Mouse (Mus musculus): ENCODE measurements around the gene Camkk2.

Gene Camkk2

GRCm38 (mm10) chr5:122733881-122734280 lies 45.3 kb downstream of the Camkk2 start:
- DNase-seq: no peak

DNA sequence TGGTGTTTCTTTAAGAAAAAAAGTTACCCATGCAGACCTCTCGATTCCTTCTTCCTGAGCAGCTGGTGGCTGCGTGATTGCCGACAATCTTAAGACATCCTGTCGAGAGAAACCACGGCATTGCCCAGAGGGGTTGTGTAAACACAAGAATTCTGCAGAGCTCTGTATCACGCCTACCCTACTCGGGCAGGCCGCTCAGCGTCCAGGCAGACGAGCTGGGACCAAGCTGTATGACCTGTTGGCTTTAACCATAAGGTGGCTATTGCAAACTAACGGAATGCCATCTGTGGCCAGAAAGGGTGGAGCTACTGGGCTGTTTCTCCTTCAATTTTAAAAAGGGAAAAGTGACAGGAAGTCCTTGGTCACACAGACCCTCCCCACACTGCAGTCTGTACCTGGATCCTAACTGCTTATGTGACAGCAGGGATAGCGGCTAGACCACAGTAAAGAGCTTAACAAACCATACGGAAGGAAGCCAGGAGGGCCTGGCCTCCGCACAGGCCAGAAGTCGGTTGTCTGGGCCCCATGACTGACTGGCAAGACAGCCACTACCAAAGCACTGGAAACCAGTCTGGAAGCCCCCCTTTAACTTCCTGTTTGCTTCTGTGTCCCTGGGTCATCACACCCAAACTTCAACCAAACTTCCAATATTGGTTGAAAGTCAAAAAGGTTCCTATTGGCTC lies 47.1 kb downstream of the Camkk2 start:
- no peak for DNase-seq

DNA sequence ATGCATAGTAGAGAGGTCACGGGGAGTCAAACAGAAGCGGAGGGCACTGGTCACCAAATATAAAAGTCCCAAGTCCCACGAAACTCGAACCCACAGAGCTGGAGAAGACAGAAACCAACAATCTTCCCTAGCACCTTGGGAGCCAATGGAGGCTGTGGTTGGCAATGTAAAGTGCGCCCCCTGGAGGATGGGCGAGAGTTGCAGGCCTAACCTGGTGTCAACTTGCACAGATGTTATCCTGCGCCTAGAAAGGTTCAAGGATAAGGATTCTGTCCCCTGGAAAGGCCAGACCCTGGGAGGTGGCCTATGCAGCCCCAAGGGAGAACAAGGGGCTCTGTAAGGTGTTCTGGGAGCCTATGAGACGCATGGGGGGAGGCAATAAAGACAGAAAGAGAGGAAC lies 47.9 kb downstream of the Camkk2 start:
- DNase-seq: peak; percentile 58

- no peak for DNase-seq
These were observed 48.4 kb downstream of the Camkk2 start for GRCm38 (mm10) chr5:122730776-122731175.

GRCm38 (mm10) chr5:122727096-122727495 lies 52.1 kb downstream of the Camkk2 start:
- DNase-seq: no peak

- no peak for DNase-seq
These were observed 52.6 kb downstream of the Camkk2 start for GRCm38 (mm10) chr5:122726595-122726994.

DNA sequence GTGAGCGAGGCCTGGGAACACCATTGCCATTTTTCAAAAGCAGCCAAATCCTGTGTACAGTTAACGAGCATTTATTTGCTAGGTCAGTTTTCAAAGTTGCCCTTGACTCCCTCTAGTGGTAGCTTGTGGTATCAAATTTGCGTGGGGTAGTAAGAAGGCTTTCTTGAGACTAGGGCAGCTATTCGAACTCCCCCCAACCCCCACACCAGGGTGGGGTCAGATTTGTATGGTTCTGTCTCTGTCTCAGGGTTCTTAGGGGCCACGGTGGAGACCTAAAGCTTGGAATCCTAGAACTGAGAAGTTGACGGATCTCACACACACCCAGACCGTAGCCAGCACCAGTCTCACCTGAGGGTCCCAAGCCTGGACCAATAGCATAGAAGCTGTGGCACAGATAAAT lies 53.1 kb downstream of the Camkk2 start:
- DNase-seq: peak; percentile 54

- DNase-seq: no peak
These were observed 53.8 kb downstream of the Camkk2 start for GRCm38 (mm10) chr5:122725453-122725852.

- DNase-seq: no peak
These were observed 60.0 kb downstream of the Camkk2 start for GRCm38 (mm10) chr5:122719168-122719567.

DNA sequence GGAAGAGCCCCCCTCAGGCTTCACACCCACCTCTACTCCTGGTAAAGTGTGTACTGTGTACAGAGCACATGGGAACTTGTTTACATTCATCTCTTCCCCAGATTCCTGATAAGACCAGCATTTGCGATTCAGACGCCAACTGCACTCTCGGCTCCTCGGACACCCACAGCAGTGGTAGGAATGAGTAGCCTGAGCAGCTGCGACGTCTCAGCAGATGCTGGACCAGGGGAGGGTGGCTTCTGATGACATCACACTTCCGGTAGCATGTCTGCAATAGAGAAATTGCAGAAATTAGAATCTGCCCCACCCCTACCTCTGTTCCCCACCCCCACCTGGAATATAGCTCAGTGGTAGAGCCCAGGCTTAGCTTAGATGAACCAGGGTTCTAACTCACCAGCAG lies 60.8 kb downstream of the Camkk2 start:
- no peak for DNase-seq

GRCm38 (mm10) chr5:122716793-122717192 lies 62.4 kb downstream of the Camkk2 start:
- DNase-seq: no peak

DNA sequence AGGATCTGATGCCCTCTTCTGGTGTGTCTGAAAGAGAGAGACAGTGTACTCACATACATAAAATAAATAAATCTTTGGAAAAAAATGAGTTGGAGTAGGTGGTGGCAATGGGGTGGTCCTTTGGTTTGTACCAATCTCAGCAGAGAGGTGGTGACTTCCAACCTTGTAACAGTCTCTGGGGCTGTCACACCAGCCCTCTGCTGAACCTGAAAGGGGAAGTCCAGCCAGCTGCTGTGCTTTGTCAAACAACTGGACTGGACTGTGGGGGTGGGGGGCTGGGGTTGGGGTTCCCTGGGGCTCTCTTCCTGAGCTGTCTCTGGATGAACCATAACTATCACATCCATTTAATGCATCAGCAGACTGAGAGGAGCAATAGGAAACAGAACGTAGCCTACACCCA lies 63.5 kb downstream of the Camkk2 start:
- DNase-seq: no peak

- no peak for DNase-seq
These were observed 70.4 kb downstream of the Camkk2 start for GRCm38 (mm10) chr5:122708819-122709218.

DNA sequence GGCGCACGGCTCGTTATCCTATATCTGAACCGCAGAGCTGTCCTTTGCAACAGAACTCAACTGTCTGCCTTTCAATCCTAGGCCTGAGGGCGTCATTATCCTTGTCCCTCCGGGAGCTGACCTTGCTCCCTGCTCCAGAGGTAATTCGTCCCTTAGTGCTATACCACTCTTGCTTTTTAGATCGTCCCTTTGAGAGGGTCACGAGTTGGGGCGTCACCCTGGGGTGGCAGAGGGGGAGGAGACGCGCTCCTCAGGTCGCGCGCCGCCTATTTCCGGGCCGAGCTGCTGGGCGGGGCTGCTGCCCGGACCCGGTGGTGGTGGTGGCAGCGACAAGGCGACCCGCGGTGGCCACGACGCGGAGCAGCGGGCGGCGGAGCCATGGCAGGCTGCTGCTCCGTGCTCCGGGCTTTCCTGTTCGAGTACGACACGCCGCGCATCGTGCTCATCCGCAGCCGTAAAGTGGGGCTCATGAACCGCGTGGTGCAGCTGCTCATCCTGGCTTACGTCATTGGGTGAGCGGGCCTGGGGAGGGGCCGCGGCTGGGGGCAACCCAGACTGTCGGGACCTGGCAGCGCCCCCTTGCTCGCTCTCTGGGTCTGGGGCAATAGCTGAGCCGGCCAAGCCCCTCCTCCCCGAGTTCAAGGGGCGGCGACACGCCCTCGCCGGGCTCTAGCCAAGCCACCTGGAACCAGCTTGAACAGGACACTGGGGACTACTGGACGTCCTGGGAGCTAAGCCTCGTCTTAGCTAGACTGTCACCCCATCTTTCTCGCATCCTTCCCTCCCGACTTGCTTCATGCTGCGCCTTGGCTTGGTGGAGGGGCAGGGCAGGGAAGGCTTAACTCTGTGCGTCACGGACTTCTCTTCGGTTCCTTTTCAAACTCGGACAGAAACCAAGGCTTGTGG lies 71.7 kb downstream of the Camkk2 start, which contains the start of gene P2rx4:
P2rx4 (plus strand) TSS at position 269 of the 906 bp plus-strand sequence.
- DNase-seq: peak; percentile 83

- no peak for DNase-seq
These were observed 72.3 kb downstream of the Camkk2 start for GRCm38 (mm10) chr5:122706917-122707275.

- DNase-seq: no peak
These were observed 74.0 kb downstream of the Camkk2 start for GRCm38 (mm10) chr5:122705174-122705573.

GRCm38 (mm10) chr5:122704571-122704970 lies 74.6 kb downstream of the Camkk2 start:
- no peak for DNase-seq

DNA sequence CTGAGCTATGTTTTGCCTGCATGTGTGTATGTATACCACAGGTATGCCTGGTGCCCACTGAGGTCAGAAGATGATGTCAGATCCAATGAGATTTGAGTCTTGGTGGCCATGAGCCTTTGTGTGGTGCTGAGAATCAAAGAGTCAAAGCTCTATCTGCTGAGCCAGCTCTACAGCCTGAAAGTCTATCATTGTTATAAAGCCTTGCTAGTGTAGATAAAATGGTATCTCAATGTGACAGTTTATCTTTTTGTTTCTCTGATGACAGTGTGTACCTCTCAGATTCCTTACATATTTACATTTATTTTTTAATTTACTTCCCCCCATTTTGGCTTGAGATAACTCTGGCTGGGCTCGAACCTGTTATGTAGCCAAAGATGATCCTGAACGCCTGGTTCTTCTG lies 75.6 kb downstream of the Camkk2 start:
- DNase-seq: no peak

- DNase-seq: no peak
These were observed 77.1 kb downstream of the Camkk2 start for GRCm38 (mm10) chr5:122702156-122702555.

- no peak for DNase-seq
These were observed 78.4 kb downstream of the Camkk2 start for GRCm38 (mm10) chr5:122700837-122701212.

GRCm38 (mm10) chr5:122700109-122700836 lies 78.9 kb downstream of the Camkk2 start:
- no peak for DNase-seq

GRCm38 (mm10) chr5:122698701-122699060 lies 80.5 kb downstream of the Camkk2 start:
- DNase-seq: no peak

DNA sequence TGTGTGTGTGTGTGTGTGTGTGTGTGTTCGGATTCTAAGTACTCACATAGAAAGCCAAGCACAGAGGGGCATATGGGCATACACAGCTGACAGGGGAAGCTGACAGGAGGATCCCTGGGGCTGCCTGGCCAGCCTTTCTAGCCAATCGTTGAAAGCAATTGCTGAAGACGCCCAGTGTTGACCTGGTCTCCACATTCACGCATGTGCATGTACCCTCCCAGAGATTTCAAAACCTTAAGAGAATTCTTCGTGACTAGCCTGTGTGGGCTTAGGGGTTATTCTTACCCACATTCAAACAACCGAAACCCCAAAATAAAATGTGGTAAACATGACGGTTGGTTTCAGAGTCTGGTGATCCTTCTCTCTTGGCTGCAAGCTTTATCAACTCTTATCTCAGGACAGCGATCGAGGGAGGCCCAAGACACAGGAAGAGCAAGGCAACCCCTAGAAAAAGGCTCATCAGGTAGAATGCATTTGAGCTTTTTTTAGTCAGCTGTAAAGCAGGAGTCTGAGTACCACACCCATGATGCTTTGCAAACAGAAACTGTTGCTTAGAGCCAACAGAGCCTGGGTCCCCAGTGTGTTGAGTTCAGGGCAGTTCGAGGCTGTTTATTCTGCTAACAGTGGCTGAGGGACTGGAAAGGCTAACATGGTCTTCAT lies 81.0 kb downstream of the Camkk2 start:
- no peak for DNase-seq

All from right cerebral cortex, postnatal 14 days (tissue).